Comparison of ENCODE assay signal across 36 mouse cellular contexts in the genomic region with DNA sequence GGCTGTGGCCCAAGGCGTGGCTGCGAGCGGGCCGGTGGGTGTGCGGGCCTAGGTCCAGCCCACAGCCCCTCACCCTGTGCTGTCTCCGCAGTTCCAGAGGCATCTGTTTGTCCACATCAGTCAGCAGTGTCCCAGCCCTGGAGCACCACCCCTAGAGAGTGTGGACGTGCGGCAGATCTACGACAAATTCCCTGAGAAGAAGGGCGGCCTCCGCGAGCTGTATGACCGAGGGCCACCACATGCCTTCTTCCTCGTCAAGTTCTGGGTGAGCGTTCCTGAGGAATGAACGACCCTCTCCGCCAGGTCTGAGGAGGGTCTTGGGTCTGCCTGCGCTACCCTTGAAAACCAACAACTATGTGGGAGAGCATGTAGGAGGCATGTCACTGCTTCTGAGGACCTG. TPM values are rescaled to one million over a fixed set of nuclear protein-coding genes. Genes with fewer than 3 reads are reported as not detected.
DNase-seq lines count a peak whose midpoint lies in the region; ATAC-seq lines count a peak whose summit lies in the region.
"Had no signal": no experiment of that assay in that cellular context is flagged by ENCODE, and none has a peak within 500 bp of the region (broad histone marks: within the 10 kb centered on the region; RNA-seq: fewer than 3 reads in every experiment).

No protein-coding gene starts in this region.

- no peak overlapping the region for H3K27ac ChIP-seq in heart, embryonic 12.5 days (ENCODE audit: poor library complexity, severe bottlenecking)
- no peak overlapping the region for H3K27ac ChIP-seq in heart, embryonic 11.5 days (ENCODE audit: low read depth, low read length)
- no peak overlapping the region for H3K27ac ChIP-seq in limb, embryonic 11.5 days (replicated peaks; ENCODE audit: low read depth, low read length)
- H3K27ac ChIP-seq: embryonic facial prominence, embryonic 13.5 days; forebrain, embryonic 10.5 days; heart, embryonic 15.5 days; hindbrain, embryonic 14.5 days; left cerebral cortex, adult 2 months; limb, embryonic 15.5 days; liver, embryonic 14.5 days; midbrain, embryonic 12.5 days; neural tube, embryonic 12.5 days had no signal

- H3K4me1 ChIP-seq in heart, embryonic 12.5 days (replicated peaks) = peaks cover 25% of the 10 kb centered on the region
- peaks cover 13% of the 10 kb centered on the region for H3K4me1 ChIP-seq in heart, embryonic 11.5 days (ENCODE audit: control insufficient read depth, insufficient read depth, low read length)
- peaks cover 8% of the 10 kb centered on the region; the same call in 1 of the 2 replicates for H3K4me1 ChIP-seq in limb, embryonic 11.5 days (ENCODE audit: control insufficient read depth, insufficient read depth, low read length)

- no peak overlapping the region for H3K4me3 ChIP-seq in heart, embryonic 12.5 days
- no peak overlapping the region for H3K4me3 ChIP-seq in heart, embryonic 11.5 days (ENCODE audit: low read depth, low read length)
- no peak overlapping the region for H3K4me3 ChIP-seq in limb, embryonic 11.5 days (ENCODE audit: low read depth, low read length)
- H3K4me3 ChIP-seq: embryonic facial prominence, embryonic 13.5 days; forebrain, embryonic 10.5 days; heart, embryonic 15.5 days; left cerebral cortex, adult 2 months; limb, embryonic 15.5 days; midbrain, embryonic 12.5 days; myocyte; neural tube, embryonic 12.5 days had no signal

- peaks cover 90% of the 10 kb centered on the region for H3K36me3 ChIP-seq in heart, embryonic 12.5 days
- H3K36me3 ChIP-seq in heart, embryonic 11.5 days (ENCODE audit: control insufficient read depth, insufficient read depth, low read length) = peaks cover 66% of the 10 kb centered on the region
- H3K36me3 ChIP-seq in limb, embryonic 11.5 days (ENCODE audit: control insufficient read depth, insufficient read depth, low read length) = peaks cover 66% of the 10 kb centered on the region

- no peak overlapping the region for H3K4me2 ChIP-seq in heart, embryonic 12.5 days
- no peak overlapping the region for H3K4me2 ChIP-seq in heart, embryonic 11.5 days
- H3K4me2 ChIP-seq in limb, embryonic 11.5 days (ENCODE audit: low read depth, severe bottlenecking) = no peak overlapping the region
- H3K4me2 ChIP-seq: embryonic facial prominence, embryonic 13.5 days; heart, embryonic 15.5 days; hindbrain, embryonic 14.5 days; limb, embryonic 15.5 days; lung, embryonic 14.5 days; midbrain, embryonic 12.5 days; neural tube, embryonic 12.5 days had no signal

- DNase-seq in testis, postnatal 10 days (ENCODE audit: low spot score) = peak; percentile 35
- no peak for DNase-seq in testis, postnatal 14 days (ENCODE audit: low spot score)
- DNase-seq in limb, embryonic 11.5 days (ENCODE audit: low spot score) = peak; percentile 20
- no peak for DNase-seq in cerebellum, adult 8-10 months
- DNase-seq: adrenal gland, postnatal 14 days; cerebellum, adult 11 months; cerebellum, adult 9-11 months; forebrain, postnatal 0 days; heart, adult 18-20 months; heart, postnatal 36 days; kidney, postnatal 25 days; lung, embryonic 14.5 days; right cerebral cortex, adult 18-20 months; spleen, adult 18-20 months; thymus, postnatal 4 days had no signal

- WGBS in heart, embryonic 12.5 days = 90% methylated on average over 18 of the region's 18 CpGs
- WGBS in heart, embryonic 11.5 days (ENCODE audit: insufficient replicate concordance) = 85% methylated on average over 18 of the region's 18 CpGs
- 96% methylated on average over 18 of the region's 18 CpGs for WGBS in limb, embryonic 11.5 days

- ATAC-seq in heart, embryonic 12.5 days (ENCODE audit: insufficient number of reproducible peaks, low FRiP score) = peak; percentile 41; the same call in 1 of the 2 replicates
- ATAC-seq in heart, embryonic 11.5 days (replicated peaks; ENCODE audit: insufficient number of reproducible peaks, low FRiP score, low TSS enrichment) = no peak
- no peak for ATAC-seq in limb, embryonic 11.5 days (ENCODE audit: insufficient number of reproducible peaks, low FRiP score, low TSS enrichment, low read depth)
- ATAC-seq in granulocyte monocyte progenitor cell, adult 5-6 weeks (replicated peaks; ENCODE audit: poor library complexity, severe bottlenecking) = no peak
- ATAC-seq: CD4-positive, CD25-positive, alpha-beta regulatory T cell, adult 4 months; forebrain, postnatal 0 days; intestine, postnatal 0 days; Patski had no signal

- H3K27me3 ChIP-seq in heart, embryonic 12.5 days (replicated peaks) = no peaks in the 10 kb centered on the region
- H3K27me3 ChIP-seq in heart, embryonic 11.5 days (ENCODE audit: control insufficient read depth, insufficient read depth, low read length) = no peaks in the 10 kb centered on the region
- no peaks in the 10 kb centered on the region for H3K27me3 ChIP-seq in limb, embryonic 11.5 days (ENCODE audit: control insufficient read depth, insufficient read depth, low read length)
- H3K27me3 ChIP-seq: embryonic facial prominence, embryonic 13.5 days; heart, embryonic 15.5 days; limb, embryonic 15.5 days; neural tube, embryonic 12.5 days; Patski had no signal

- no peak overlapping the region for H3K9ac ChIP-seq in heart, embryonic 12.5 days
- no peak overlapping the region for H3K9ac ChIP-seq in heart, embryonic 11.5 days (ENCODE audit: low read depth, low read length)
- H3K9ac ChIP-seq in limb, embryonic 11.5 days (ENCODE audit: low read length) = no peak overlapping the region
- H3K9ac ChIP-seq: embryonic facial prominence, embryonic 13.5 days; forebrain, postnatal 0 days; heart, embryonic 15.5 days; hindbrain, embryonic 14.5 days; limb, embryonic 15.5 days; liver, embryonic 14.5 days; lung, embryonic 14.5 days; midbrain, embryonic 12.5 days; neural tube, embryonic 12.5 days had no signal

- H3K9me3 ChIP-seq in heart, embryonic 12.5 days (replicated peaks) = no peaks in the 10 kb centered on the region
- H3K9me3 ChIP-seq in heart, embryonic 11.5 days (replicated peaks; ENCODE audit: control insufficient read depth, low read length) = no peaks in the 10 kb centered on the region
- no peaks in the 10 kb centered on the region for H3K9me3 ChIP-seq in limb, embryonic 11.5 days (ENCODE audit: control insufficient read depth, low read length)
- H3K9me3 ChIP-seq: embryonic facial prominence, embryonic 13.5 days; forebrain, embryonic 10.5 days; heart, embryonic 15.5 days; limb, embryonic 15.5 days; midbrain, embryonic 12.5 days; neural tube, embryonic 12.5 days had no signal

RNA-seq across cellular contexts. Expression of a gene that starts 10.4 kb away (rescaled TPM):
- 1.2 and 1.4 TPM in 2 replicates for polyA plus RNA-seq in heart, embryonic 12.5 days (2016; fragmentation: Nextera tagmentation; extraction: Ambion mirVana)
- 2.1 and 2.2 TPM in 2 replicates for polyA plus RNA-seq in heart, embryonic 11.5 days (2014; fragmentation: Nextera tagmentation; extraction: Ambion mirVana)
- 0.82 and 1.6 TPM in 2 replicates for polyA plus RNA-seq in limb, embryonic 11.5 days (2014; fragmentation: Nextera tagmentation; extraction: Ambion mirVana)
- 104 and 177 TPM in 2 replicates for total RNA-seq in granulocyte monocyte progenitor cell, adult 5-6 weeks (2014; fragmentation: Nextera tagmentation)
- total RNA-seq in granulocyte monocyte progenitor cell, adult 5-6 weeks (2017) = 59.5 and 69.2 TPM in 2 replicates

RNA-seq across cellular contexts. Expression of a gene that starts 12.3 kb away (rescaled TPM):
- 0.37 TPM in 2 replicates for polyA plus RNA-seq in heart, embryonic 12.5 days (2016; fragmentation: Nextera tagmentation; extraction: Ambion mirVana)
- polyA plus RNA-seq in heart, embryonic 11.5 days (2014; fragmentation: Nextera tagmentation; extraction: Ambion mirVana) = 0.32 and 0.47 TPM in 2 replicates
- 0.20 and 0.36 TPM in 2 replicates for polyA plus RNA-seq in limb, embryonic 11.5 days (2014; fragmentation: Nextera tagmentation; extraction: Ambion mirVana)
- not detected in 2 replicates for total RNA-seq in granulocyte monocyte progenitor cell, adult 5-6 weeks (2014; fragmentation: Nextera tagmentation)
- total RNA-seq in granulocyte monocyte progenitor cell, adult 5-6 weeks (2017) = not detected in 2 replicates
- total RNA-seq: adrenal gland, postnatal 14 days; common myeloid progenitor, adult 5-6 weeks; gastrocnemius, adult 8-10 months; heart, adult 18-20 months; heart, postnatal 36 days; megakaryocyte, adult 5-6 weeks; MEL had no signal
- polyA plus RNA-seq: CD4-positive, CD25-positive, alpha-beta regulatory T cell, adult 4 months; forebrain, embryonic 10.5 days; intestine, postnatal 0 days; limb, embryonic 15.5 days; lung, embryonic 14.5 days; myocyte; Patski; stomach, embryonic 16.5 days had no signal

RNA-seq across cellular contexts. Expression of a gene that starts 13.0 kb away (rescaled TPM):
- polyA plus RNA-seq in heart, embryonic 12.5 days (2016; fragmentation: Nextera tagmentation; extraction: Ambion mirVana) = 131 and 138 TPM in 2 replicates
- 129 and 131 TPM in 2 replicates for polyA plus RNA-seq in heart, embryonic 11.5 days (2014; fragmentation: Nextera tagmentation; extraction: Ambion mirVana)
- 378 and 385 TPM in 2 replicates for polyA plus RNA-seq in limb, embryonic 11.5 days (2014; fragmentation: Nextera tagmentation; extraction: Ambion mirVana)
- 0.62 TPM in 1 of 2 replicates, not detected in the other for total RNA-seq in granulocyte monocyte progenitor cell, adult 5-6 weeks (2014; fragmentation: Nextera tagmentation)
- not detected in 2 replicates for total RNA-seq in granulocyte monocyte progenitor cell, adult 5-6 weeks (2017)
- total RNA-seq: megakaryocyte, adult 5-6 weeks had no signal

RNA-seq across cellular contexts. Expression of a gene that starts 16.6 kb away (rescaled TPM):
- 0.99 and 1.5 TPM in 2 replicates for polyA plus RNA-seq in heart, embryonic 12.5 days (2016; fragmentation: Nextera tagmentation; extraction: Ambion mirVana)
- polyA plus RNA-seq in heart, embryonic 11.5 days (2014; fragmentation: Nextera tagmentation; extraction: Ambion mirVana) = 1.9 and 2.4 TPM in 2 replicates
- 0.51 and 0.60 TPM in 2 replicates for polyA plus RNA-seq in limb, embryonic 11.5 days (2014; fragmentation: Nextera tagmentation; extraction: Ambion mirVana)
- total RNA-seq in granulocyte monocyte progenitor cell, adult 5-6 weeks (2014; fragmentation: Nextera tagmentation) = 2.3 and 9.5 TPM in 2 replicates
- 0.77 TPM in 1 of 2 replicates, not detected in the other for total RNA-seq in granulocyte monocyte progenitor cell, adult 5-6 weeks (2017)
- total RNA-seq: adrenal gland, postnatal 14 days; gastrocnemius, adult 8-10 months; heart, adult 18-20 months; heart, postnatal 36 days had no signal
- polyA plus RNA-seq: lung, embryonic 14.5 days; Patski had no signal

RNA-seq across cellular contexts. Expression of a gene that starts 23.9 kb away (rescaled TPM):
- polyA plus RNA-seq in heart, embryonic 12.5 days (2016; fragmentation: Nextera tagmentation; extraction: Ambion mirVana) = 0.62 and 0.70 TPM in 2 replicates
- 0.39 and 0.70 TPM in 2 replicates for polyA plus RNA-seq in heart, embryonic 11.5 days (2014; fragmentation: Nextera tagmentation; extraction: Ambion mirVana)
- 0.41 and 0.51 TPM in 2 replicates for polyA plus RNA-seq in limb, embryonic 11.5 days (2014; fragmentation: Nextera tagmentation; extraction: Ambion mirVana)
- not detected in 2 replicates for total RNA-seq in granulocyte monocyte progenitor cell, adult 5-6 weeks (2014; fragmentation: Nextera tagmentation)
- total RNA-seq in granulocyte monocyte progenitor cell, adult 5-6 weeks (2017) = 0.26 and 0.67 TPM in 2 replicates
- total RNA-seq: heart, postnatal 36 days; megakaryocyte, adult 5-6 weeks had no signal
- polyA plus RNA-seq: CD4-positive, CD25-positive, alpha-beta regulatory T cell, adult 4 months; intestine, postnatal 0 days had no signal

Comparison
In these comparisons a context has a peak if more than half of its experiments do, and no peak if none do; other contexts are left out.
1. DNase-seq: peak in testis, postnatal 10 days (single experiment) and limb, embryonic 11.5 days (single experiment); none in testis, postnatal 14 days (single experiment) and cerebellum, adult 8-10 months (single experiment).